Mouse (Mus musculus) kidney, adult 11 months (tissue): ENCODE measurements around the gene Mrpl57.

Experiments
- DNase-seq: peaks from one replicate; pipeline ENCODE4 v3.0.0; 2022

The Mrpl57 gene

DNA sequence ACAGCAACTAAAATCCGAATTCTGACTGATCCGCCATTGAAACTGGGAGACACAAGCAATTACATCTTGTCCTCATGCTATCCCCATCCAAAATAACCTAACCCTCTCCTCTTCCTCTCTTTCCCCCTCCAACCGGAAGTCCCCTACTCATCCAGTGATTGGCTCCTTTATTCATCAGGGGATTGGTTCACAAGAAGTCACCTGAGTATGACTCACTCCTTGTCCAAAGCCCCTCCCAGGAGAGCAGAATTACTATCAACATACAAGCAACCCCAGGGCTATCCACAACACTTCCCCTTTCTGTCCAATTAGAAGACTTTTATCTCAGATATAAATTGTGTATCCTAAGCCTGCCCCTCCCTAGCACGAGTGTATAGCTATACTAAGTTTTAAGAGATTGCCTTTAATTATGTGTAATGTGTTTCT lies 36.0 kb downstream of the Mrpl57 start:
- no peak for DNase-seq

DNA sequence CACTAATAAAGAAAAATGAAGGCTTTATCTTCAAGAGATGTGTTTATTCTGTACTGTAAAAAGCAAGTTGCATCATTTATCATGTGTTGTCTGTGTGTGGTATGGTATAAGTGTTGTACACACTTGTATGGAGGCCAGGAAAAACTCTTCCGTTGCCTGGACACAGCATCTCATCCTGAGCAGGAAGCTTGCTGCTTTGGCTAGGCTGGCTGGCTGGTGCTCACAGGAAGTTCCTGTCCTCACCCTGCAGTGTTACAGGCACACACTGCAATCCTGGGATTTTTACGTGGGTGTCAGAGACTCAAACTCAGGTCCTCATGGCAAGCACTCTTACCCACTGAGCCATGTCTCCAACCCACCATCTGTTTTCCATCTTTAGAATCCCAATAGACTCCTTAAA lies 37.1 kb downstream of the Mrpl57 start:
- DNase-seq: no peak

DNA sequence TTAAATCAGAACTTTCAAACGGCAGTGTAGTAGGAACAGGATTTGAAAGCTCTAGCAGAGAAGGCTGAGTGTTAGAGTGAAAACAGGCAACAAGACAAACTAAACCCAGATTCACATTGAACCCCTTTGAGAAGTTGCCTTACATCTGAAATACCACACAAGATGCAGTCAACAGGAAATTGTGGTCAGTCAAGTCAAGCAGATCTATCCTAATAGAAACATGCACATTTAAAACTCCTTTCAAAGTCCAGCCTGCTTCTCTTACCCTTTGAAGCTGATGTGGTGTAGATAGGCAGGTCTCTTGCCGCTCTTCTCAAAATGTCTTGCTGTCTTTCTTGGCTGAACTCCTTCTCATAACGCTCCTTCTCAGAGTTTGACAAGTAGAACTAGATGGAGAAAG lies 39.2 kb downstream of the Mrpl57 start:
- no peak for DNase-seq

DNA sequence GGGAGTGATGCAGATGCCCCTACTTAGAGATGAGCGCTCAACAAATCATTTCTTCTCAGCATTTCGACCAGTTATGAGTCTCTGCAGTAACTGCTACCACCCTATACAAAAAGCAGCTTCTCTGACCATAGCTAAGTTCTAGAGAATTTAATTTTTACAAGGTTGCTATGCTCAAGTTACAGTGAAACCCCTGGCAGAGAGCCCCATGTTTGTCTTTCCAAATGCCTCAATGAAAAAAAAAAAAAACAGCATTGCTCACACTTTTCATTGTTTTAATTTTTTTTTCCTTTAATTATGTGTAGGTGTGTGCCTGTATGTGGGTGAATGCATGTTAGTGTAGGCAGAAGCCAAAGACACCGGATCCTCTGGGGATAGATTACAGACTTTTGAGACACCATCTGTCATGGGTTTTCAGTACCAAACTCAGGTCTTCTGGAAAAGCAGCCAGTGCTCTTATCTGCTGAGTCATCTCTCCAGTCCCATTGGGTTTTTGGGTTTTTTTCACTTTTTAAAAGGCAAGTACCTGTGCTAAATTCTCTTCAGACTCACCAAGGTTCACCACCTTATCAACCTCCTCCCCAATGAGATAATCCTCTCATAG lies 40.7 kb downstream of the Mrpl57 start:
- DNase-seq: no peak

DNA sequence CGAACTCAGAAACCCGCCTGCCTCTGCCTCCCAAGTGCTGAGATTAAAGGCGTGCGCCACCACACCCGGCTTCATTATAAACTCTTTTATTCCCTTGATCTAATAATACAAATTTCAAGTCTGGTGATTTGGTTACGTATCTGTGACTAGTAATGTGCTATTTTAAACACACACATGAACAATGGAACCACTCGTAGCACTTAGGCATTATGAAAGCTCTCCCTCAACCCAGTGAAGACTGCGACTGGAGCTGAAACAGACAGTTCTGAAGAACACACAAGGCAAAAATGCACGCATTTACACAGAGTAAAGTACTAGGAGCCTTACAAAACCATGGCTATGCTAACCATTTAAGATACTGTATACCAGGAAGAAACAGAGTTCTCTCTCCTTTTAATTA lies 51.9 kb downstream of the Mrpl57 start:
- no peak for DNase-seq
